Mouse (Mus musculus) liver (tissue): ENCODE data around the gene Sec24c.

Experiments used
- DNase-seq: peaks from one replicate; pipeline ENCODE4 v3.0.0-alpha.2; 2020; ENCODE audit warnings: mixed read lengths

Gene Sec24c

GRCm38 (mm10) chr14:20735892-20736390, 61.8 kb downstream of the Sec24c start:
- DNase-seq, result no peak

GRCm38 (mm10) chr14:20737306-20737705, 63.2 kb downstream of the Sec24c start:
- DNase-seq, result peak; percentile 61

- no peak for DNase-seq
Observed at GRCm38 (mm10) chr14:20738511-20738910, 64.4 kb downstream of the Sec24c start.

GRCm38 (mm10) chr14:20741301-20741700, 67.2 kb downstream of the Sec24c start:
- DNase-seq, result no peak

GRCm38 (mm10) chr14:20743614-20744013, 69.5 kb downstream of the Sec24c start:
- no peak for DNase-seq
